Mouse (Mus musculus) heart, adult 2 months (tissue): ENCODE measurements at regions not wholly inside any gene's neighbourhood (a gene's known extent, or its start where the extent isn't known, plus 50 kb on each side); places are given as distances from the start of the nearest gene placed in this dataset.

ENCODE experiments used
- DNase-seq, 2 experiments: peaks; one replicate each; pipeline ENCODE4 v3.0.0; 2021
- H3K27ac ChIP-seq: fragments of 200-600 bp; 2 replicates; pipeline ENCODE4 v1.8.1; 2022
- H3K27me3 ChIP-seq: fragments of 200-500 bp; 2 replicates; pipeline ENCODE4 v1.6.1; 2012; ENCODE audit warnings: mild to moderate bottlenecking, low read length, inconsistent platforms, mixed read lengths; ENCODE audit not compliant: control insufficient read depth, insufficient read depth
- H3K36me3 ChIP-seq: fragments of 200-500 bp; 2 replicates; pipeline ENCODE4 v1.6.1; 2012; ENCODE audit warnings: low read length, inconsistent platforms; ENCODE audit not compliant: control insufficient read depth, insufficient read depth
- H3K4me1 ChIP-seq: fragments of 200-500 bp; 2 replicates; pipeline ENCODE4 v1.6.1; 2011; ENCODE audit warnings: low read length; ENCODE audit not compliant: control insufficient read depth, insufficient read depth
- H3K4me3 ChIP-seq: fragments of 200-600 bp; 2 replicates; pipeline ENCODE4 v1.8.1; 2022
- H3K79me2 ChIP-seq: fragments of 200-500 bp; replicated peaks from 2 replicates; pipeline ENCODE4 v1.6.1; 2012; ENCODE audit warnings: mild to moderate bottlenecking, inconsistent platforms, low read length, moderate library complexity, mixed read lengths; ENCODE audit not compliant: control insufficient read depth, insufficient read depth
- H3K9ac ChIP-seq: fragments of 200-500 bp; 2 replicates; pipeline ENCODE4 v1.6.1; 2012; ENCODE audit warnings: low read depth, mild to moderate bottlenecking, control low read depth, inconsistent platforms, low read length, mixed read lengths
- CTCF ChIP-seq: fragments of 200-600 bp; IDR thresholded peaks from 2 replicates; pipeline ENCODE4 v1.8.1; 2022; ENCODE audit warnings: antibody characterized with exemption, mild to moderate bottlenecking, moderate library complexity
- EP300 ChIP-seq: fragments of 200-500 bp; IDR thresholded peaks from 2 replicates; pipeline ENCODE4 v1.6.1; 2011; ENCODE audit warnings: low read depth, low read length, control low read depth; ENCODE audit not compliant: insufficient read depth
- POLR2A ChIP-seq: fragments of 200-500 bp; IDR thresholded peaks from 2 replicates; pipeline ENCODE4 v1.6.1; 2011; ENCODE audit warnings: mild to moderate bottlenecking, low read depth, low read length, control low read depth; ENCODE audit not compliant: insufficient read depth
- WGBS: fragments of 180-500 bp; shearing (Covaris S2); methylation state at CpG from one replicate; pipeline ENCODE4 v1.1.7; 2018; 5-methylcytosine and 5-hydroxymethylcytosine counted together
- intact Hi-C: fragments of 180-260 bp; cut with DNase I; formaldehyde crosslinking; loops from one replicate; pipeline ENCODE4 v1.15.1; 2025

DNA sequence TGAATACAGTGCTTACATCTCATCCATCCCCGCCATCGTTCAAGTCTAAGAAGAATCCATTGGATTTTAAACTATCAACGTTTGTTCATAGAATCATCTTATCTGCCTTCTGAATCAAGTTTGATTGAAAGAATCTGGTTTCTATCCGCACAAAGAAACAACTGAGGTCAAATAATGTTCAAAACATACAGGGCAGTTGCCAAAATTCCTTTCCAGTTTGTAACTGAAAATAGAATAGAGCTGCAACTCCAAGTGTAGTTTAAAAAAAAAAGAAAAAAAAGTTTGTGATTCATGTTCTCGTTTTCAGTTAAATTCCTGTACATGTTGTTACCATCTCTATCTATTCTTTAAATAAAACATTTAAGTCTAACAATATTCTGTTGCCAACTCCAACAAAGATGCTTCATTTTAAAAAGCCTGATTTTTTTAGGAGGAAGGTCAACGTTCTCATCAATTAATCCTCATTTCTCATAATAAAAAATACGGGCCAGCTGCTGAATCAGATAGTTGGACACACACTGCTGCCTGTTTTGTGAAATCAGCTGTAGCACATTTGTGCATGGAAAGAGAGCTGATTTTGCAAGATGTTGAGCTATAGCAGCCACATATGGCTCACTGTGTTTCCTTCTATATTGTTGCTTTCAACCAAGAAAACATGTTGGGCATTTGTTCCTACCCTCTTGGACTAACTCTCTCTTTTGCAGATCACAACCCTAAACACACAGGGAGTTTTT, 712.1 kb upstream of the Tenm3 start:
- H3K27ac ChIP-seq = peak overlapping the region; percentile 29; the same call in 1 of the 2 replicates
- no peak for TF ChIP-seq EP300
- no peak for TF ChIP-seq CTCF
- no peak for TF ChIP-seq POLR2A
- H3K27me3 ChIP-seq = no peaks in the 10 kb centered on the region
- DNase-seq = no peak
- no peak overlapping the region for H3K9ac ChIP-seq
- WGBS = 44% methylated on average over 7 of the region's 7 CpGs
- intact Hi-C loops = no loop called here
- H3K36me3 ChIP-seq = peaks cover 3% of the 10 kb centered on the region
- H3K4me1 ChIP-seq = peaks cover 2% of the 10 kb centered on the region; the same call in 1 of the 2 replicates
- no peak overlapping the region for H3K4me3 ChIP-seq
- H3K79me2 ChIP-seq = no peaks in the 10 kb centered on the region

- Histone ChIP-seq H3K4me1 (peaks cover 2% of the 10 kb centered on the region; the same call in 1 of the 2 replicates), H3K79me2 (no peaks in the 10 kb centered on the region), H3K27ac (peak overlapping the region; percentile 28; the same call in 1 of the 2 replicates), H3K9ac (no peak overlapping the region), H3K27me3 (no peaks in the 10 kb centered on the region), H3K36me3 (peaks cover 3% of the 10 kb centered on the region), H3K4me3 (no peak overlapping the region)
- intact Hi-C loops = no loop called here
- TF ChIP-seq POLR2A (no peak), CTCF (no peak), EP300 (no peak)
- peak; percentile 24 to 58 for DNase-seq
- 55% methylated on average over 3 of the region's 3 CpGs for WGBS
These were observed 709.4 kb upstream of the Tenm3 start for GRCm38 (mm10) chr8:49553175-49553574.

- Histone ChIP-seq H3K79me2 (no peaks in the 10 kb centered on the region), H3K4me1 (no peaks in the 10 kb centered on the region), H3K4me3 (no peak overlapping the region), H3K27ac (no peak overlapping the region), H3K36me3 (no peaks in the 10 kb centered on the region), H3K9ac (no peak overlapping the region), H3K27me3 (no peaks in the 10 kb centered on the region)
- 79% methylated on average over 4 of the region's 4 CpGs for WGBS
- no peak for TF ChIP-seq POLR2A
- TF ChIP-seq EP300 = no peak
- TF ChIP-seq CTCF = no peak
- intact Hi-C loops = no loop called here
- DNase-seq = no peak
These were observed 699.6 kb upstream of the Tenm3 start for GRCm38 (mm10) chr8:49543321-49543720.

GRCm38 (mm10) chr8:49541337-49541736, 697.6 kb upstream of the Tenm3 start:
- WGBS = 40% methylated on average over 5 of the region's 5 CpGs
- no peaks in the 10 kb centered on the region for H3K36me3 ChIP-seq
- no peak overlapping the region for H3K9ac ChIP-seq
- no peak overlapping the region for H3K27ac ChIP-seq
- H3K4me1 ChIP-seq = no peaks in the 10 kb centered on the region
- no peaks in the 10 kb centered on the region for H3K27me3 ChIP-seq
- intact Hi-C loops = no loop called here
- TF ChIP-seq EP300 (no peak), CTCF (no peak), POLR2A (no peak)
- no peaks in the 10 kb centered on the region for H3K79me2 ChIP-seq
- no peak overlapping the region for H3K4me3 ChIP-seq
- DNase-seq = no peak

GRCm38 (mm10) chr8:49533412-49534351, 689.9 kb upstream of the Tenm3 start:
- intact Hi-C loops = no loop called here
- H3K9ac ChIP-seq = no peak overlapping the region
- H3K27ac ChIP-seq = no peak overlapping the region
- no peaks in the 10 kb centered on the region for H3K27me3 ChIP-seq
- DNase-seq = no peak
- no peaks in the 10 kb centered on the region for H3K36me3 ChIP-seq
- H3K4me3 ChIP-seq = no peak overlapping the region
- WGBS = 60% methylated on average over 5 of the region's 5 CpGs
- TF ChIP-seq CTCF (no peak), EP300 (no peak), POLR2A (no peak)
- H3K4me1 ChIP-seq = no peaks in the 10 kb centered on the region
- no peaks in the 10 kb centered on the region for H3K79me2 ChIP-seq

- H3K4me1 ChIP-seq = no peaks in the 10 kb centered on the region
- H3K27ac ChIP-seq = no peak overlapping the region
These were observed 685.5 kb upstream of the Tenm3 start for GRCm38 (mm10) chr8:49529294-49529693.

More at GRCm38 (mm10) chr8:49529294-49529693, 685.5 kb upstream of the Tenm3 start:
- Histone ChIP-seq H3K79me2 (no peaks in the 10 kb centered on the region), H3K27me3 (no peaks in the 10 kb centered on the region), H3K36me3 (no peaks in the 10 kb centered on the region), H3K9ac (no peak overlapping the region), H3K4me3 (no peak overlapping the region)
- intact Hi-C loops = loop anchor here (5.0 kb wide), 1 partner anchor 178 kb away; no protein-coding TSS in a partner anchor
- TF ChIP-seq POLR2A (no peak), CTCF (peak; percentile 61), EP300 (no peak)
- 65% methylated on average over 4 of the region's 4 CpGs for WGBS
- DNase-seq = no peak
